Mouse (Mus musculus): ENCODE measurements around the gene Birc3. TPM values are rescaled to one million over a fixed set of nuclear protein-coding genes. Genes with fewer than 3 reads are reported as not detected.

Birc3 gene
- total RNA-seq, 1 experiment, result 4.6 TPM

DNA sequence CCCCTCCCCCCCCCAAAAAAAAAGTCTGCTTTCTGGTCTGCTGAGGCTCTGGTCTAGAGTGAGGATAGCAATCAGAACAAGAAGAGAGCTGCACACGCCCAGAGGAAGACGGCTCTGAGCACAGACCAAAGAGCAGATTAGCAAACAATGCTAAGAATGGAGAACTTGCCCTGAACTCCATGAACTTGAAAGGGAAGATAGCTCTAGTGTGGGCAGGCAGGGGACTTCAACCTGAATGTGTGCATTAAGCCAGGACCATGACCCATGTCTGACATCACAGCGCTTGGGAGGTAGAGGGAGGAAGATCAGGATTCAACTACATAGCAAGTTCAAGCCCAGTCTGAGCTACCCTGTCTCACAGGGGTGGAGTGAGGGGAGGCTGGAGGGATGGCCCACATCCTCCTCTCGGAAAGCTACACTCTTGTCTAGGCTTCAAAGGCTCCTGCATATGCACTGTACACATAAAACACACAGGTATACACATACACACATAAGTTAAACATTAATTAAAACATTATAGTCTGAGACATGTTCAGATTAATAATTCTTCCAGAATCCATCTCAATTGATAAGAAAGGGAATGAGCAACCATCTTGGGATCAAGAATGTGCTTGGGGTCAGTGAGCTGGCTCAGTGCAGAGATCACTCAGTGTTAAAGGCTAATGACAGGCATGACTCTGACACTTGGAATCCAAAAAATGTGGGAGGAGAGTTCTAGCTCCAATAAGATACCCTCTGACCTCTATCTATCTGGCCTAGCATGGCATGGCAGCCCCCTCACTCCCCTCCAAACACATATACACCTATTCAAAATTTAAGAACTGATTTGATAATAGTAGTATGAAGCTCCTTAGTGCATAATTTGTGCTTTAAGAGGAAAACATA, 20.4 kb downstream of the Birc3 start:
- H3K9ac ChIP-seq (ENCODE audit: insufficient read depth, low read depth, low read length, poor library complexity, severe bottlenecking), result no peak overlapping the region
- no peak for DNase-seq (ENCODE audit: low read depth, low spot score)
- no peak overlapping the region for H3K4me3 ChIP-seq (ENCODE audit: insufficient read depth in 1 of 2, low read depth in 1 of 2, low read length in 2 of 2, poor library complexity in 1 of 2, severe bottlenecking in 1 of 2)
- H3K36me3 ChIP-seq (ENCODE audit: control insufficient read depth, insufficient read depth, low read length, poor library complexity, severe bottlenecking), result no peaks in the 10 kb centered on the region
- TF ChIP-seq ZNF384 (IDR thresholded peaks at IDR 0.05; ENCODE audit: low read depth, low read length) (no peak), ZC3H11A (IDR thresholded peaks at IDR 0.05; ENCODE audit: borderline replicate concordance, low read depth, low read length) (no peak), HCFC1 (IDR thresholded peaks at IDR 0.05; ENCODE audit: borderline replicate concordance, insufficient read depth, low read length) (no peak), CHD2 (IDR thresholded peaks at IDR 0.05; ENCODE audit: low read depth, low read length) (no peak), MAFK (IDR thresholded peaks at IDR 0.05; ENCODE audit: insufficient read depth, low read depth, low read length) (no peak)
- no peaks in the 10 kb centered on the region for H3K9me3 ChIP-seq (ENCODE audit: control insufficient read depth, insufficient read depth, low read depth, low read length)
- H3K27ac ChIP-seq (ENCODE audit: insufficient read depth, low read depth, low read length, poor library complexity, severe bottlenecking), result no peak overlapping the region
- in situ Hi-C loops (cut with MboI; ENCODE audit: low sequenced_read_pairs in 2 of 2, unreplicated experiment in 2 of 2), result loop anchor here (5.0 to 10.0 kb wide), 3 partner anchors 138 to 248 kb away; no protein-coding TSS in a partner anchor
- H3K4me1 ChIP-seq (ENCODE audit: control insufficient read depth in 2 of 2, insufficient read depth in 2 of 2, low read length in 2 of 2, poor library complexity in 1 of 2), result peaks cover 2 to 6% of the 10 kb centered on the region in 2 experiments; a peak in 1 of 4 replicates

DNA sequence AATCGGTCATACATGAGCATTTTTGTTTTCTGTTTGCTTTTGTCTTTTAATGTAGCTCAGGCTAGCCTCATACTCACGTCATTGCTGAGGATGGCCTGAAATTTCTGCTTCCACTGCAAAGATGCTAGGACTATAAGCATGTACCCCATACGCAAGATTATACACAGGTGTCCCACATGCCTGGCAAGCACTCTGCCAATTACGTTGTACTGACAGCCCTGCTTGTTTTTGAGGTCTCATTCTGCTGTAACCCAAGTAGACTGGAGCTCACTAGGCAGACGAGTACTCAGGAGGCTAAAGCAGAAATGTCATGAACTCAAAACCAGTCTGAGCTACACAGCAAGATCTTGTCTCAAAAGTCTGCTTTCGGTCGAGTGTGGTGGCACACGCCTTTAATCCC, 21.1 kb downstream of the Birc3 start:
- TF ChIP-seq CHD2 (IDR thresholded peaks at IDR 0.05; ENCODE audit: low read depth, low read length) (no peak), MAFK (IDR thresholded peaks at IDR 0.05; ENCODE audit: insufficient read depth, low read depth, low read length) (no peak), ZC3H11A (IDR thresholded peaks at IDR 0.05; ENCODE audit: borderline replicate concordance, low read depth, low read length) (no peak), ZNF384 (IDR thresholded peaks at IDR 0.05; ENCODE audit: low read depth, low read length) (no peak), HCFC1 (IDR thresholded peaks at IDR 0.05; ENCODE audit: borderline replicate concordance, insufficient read depth, low read length) (no peak)
- in situ Hi-C loops (cut with MboI; ENCODE audit: low sequenced_read_pairs in 2 of 2, unreplicated experiment in 2 of 2), result loop anchor here (5.0 to 10.0 kb wide), 3 partner anchors 137 to 247 kb away; no protein-coding TSS in a partner anchor

GRCm38 (mm10) chr9:7848191-7848590, 24.8 kb downstream of the Birc3 start:
- Histone ChIP-seq H3K4me1 (ENCODE audit: control insufficient read depth in 2 of 2, insufficient read depth in 2 of 2, low read length in 2 of 2, poor library complexity in 1 of 2) (peaks cover 2 to 9% of the 10 kb centered on the region in 2 experiments; a peak in 1 of 4 replicates), H3K4me3 (ENCODE audit: insufficient read depth in 1 of 2, low read depth in 1 of 2, low read length in 2 of 2, poor library complexity in 1 of 2, severe bottlenecking in 1 of 2) (no peak overlapping the region), H3K9me3 (ENCODE audit: control insufficient read depth, insufficient read depth, low read depth, low read length) (no peaks in the 10 kb centered on the region), H3K9ac (ENCODE audit: insufficient read depth, low read depth, low read length, poor library complexity, severe bottlenecking) (no peak overlapping the region), H3K36me3 (ENCODE audit: control insufficient read depth, insufficient read depth, low read length, poor library complexity, severe bottlenecking) (no peaks in the 10 kb centered on the region), H3K27ac (ENCODE audit: insufficient read depth, low read depth, low read length, poor library complexity, severe bottlenecking) (no peak overlapping the region)
- DNase-seq (ENCODE audit: low read depth, low spot score), result no peak
- no peak for TF ChIP-seq ZNF384 (IDR thresholded peaks at IDR 0.05; ENCODE audit: low read depth, low read length)
- TF ChIP-seq MAFK (IDR thresholded peaks at IDR 0.05; ENCODE audit: insufficient read depth, low read depth, low read length), result no peak
- no peak for TF ChIP-seq ZC3H11A (IDR thresholded peaks at IDR 0.05; ENCODE audit: borderline replicate concordance, low read depth, low read length)
- no peak for TF ChIP-seq HCFC1 (IDR thresholded peaks at IDR 0.05; ENCODE audit: borderline replicate concordance, insufficient read depth, low read length)
- TF ChIP-seq CHD2 (IDR thresholded peaks at IDR 0.05; ENCODE audit: low read depth, low read length), result no peak
- in situ Hi-C loops (cut with MboI; ENCODE audit: low sequenced_read_pairs in 2 of 2, unreplicated experiment in 2 of 2), result no loop called here

More for the DNA sequence above, 21.1 kb downstream of the Birc3 start:
- Histone ChIP-seq H3K4me1 (ENCODE audit: control insufficient read depth in 2 of 2, insufficient read depth in 2 of 2, low read length in 2 of 2, poor library complexity in 1 of 2) (peaks cover 2 to 6% of the 10 kb centered on the region in 2 experiments; a peak in 1 of 4 replicates), H3K36me3 (ENCODE audit: control insufficient read depth, insufficient read depth, low read length, poor library complexity, severe bottlenecking) (no peaks in the 10 kb centered on the region), H3K9me3 (ENCODE audit: control insufficient read depth, insufficient read depth, low read depth, low read length) (no peaks in the 10 kb centered on the region), H3K27ac (ENCODE audit: insufficient read depth, low read depth, low read length, poor library complexity, severe bottlenecking) (no peak overlapping the region), H3K9ac (ENCODE audit: insufficient read depth, low read depth, low read length, poor library complexity, severe bottlenecking) (no peak overlapping the region), H3K4me3 (ENCODE audit: insufficient read depth in 1 of 2, low read depth in 1 of 2, low read length in 2 of 2, poor library complexity in 1 of 2, severe bottlenecking in 1 of 2) (no peak overlapping the region)
- DNase-seq (ENCODE audit: low read depth, low spot score), result no peak

GRCm38 (mm10) chr9:7846667-7847199, 26.3 kb downstream of the Birc3 start:
- Histone ChIP-seq H3K27ac (ENCODE audit: insufficient read depth, low read depth, low read length, poor library complexity, severe bottlenecking) (no peak overlapping the region), H3K36me3 (ENCODE audit: control insufficient read depth, insufficient read depth, low read length, poor library complexity, severe bottlenecking) (no peaks in the 10 kb centered on the region), H3K4me3 (ENCODE audit: insufficient read depth in 1 of 2, low read depth in 1 of 2, low read length in 2 of 2, poor library complexity in 1 of 2, severe bottlenecking in 1 of 2) (no peak overlapping the region), H3K9me3 (ENCODE audit: control insufficient read depth, insufficient read depth, low read depth, low read length) (no peaks in the 10 kb centered on the region), H3K9ac (ENCODE audit: insufficient read depth, low read depth, low read length, poor library complexity, severe bottlenecking) (no peak overlapping the region), H3K4me1 (ENCODE audit: control insufficient read depth in 2 of 2, insufficient read depth in 2 of 2, low read length in 2 of 2, poor library complexity in 1 of 2) (peaks cover 0 to 6% of the 10 kb centered on the region in 2 experiments; a peak in 1 of 4 replicates)
- DNase-seq (ENCODE audit: low read depth, low spot score), result no peak
- in situ Hi-C loops (cut with MboI; ENCODE audit: low sequenced_read_pairs in 2 of 2, unreplicated experiment in 2 of 2), result no loop called here
- TF ChIP-seq HCFC1 (IDR thresholded peaks at IDR 0.05; ENCODE audit: borderline replicate concordance, insufficient read depth, low read length), result no peak
- TF ChIP-seq ZC3H11A (IDR thresholded peaks at IDR 0.05; ENCODE audit: borderline replicate concordance, low read depth, low read length), result no peak
- no peak for TF ChIP-seq MAFK (IDR thresholded peaks at IDR 0.05; ENCODE audit: insufficient read depth, low read depth, low read length)
- TF ChIP-seq CHD2 (IDR thresholded peaks at IDR 0.05; ENCODE audit: low read depth, low read length), result no peak
- no peak for TF ChIP-seq ZNF384 (IDR thresholded peaks at IDR 0.05; ENCODE audit: low read depth, low read length)
